Mouse (Mus musculus) MEL (cell line): ENCODE measurements at regions not wholly inside any gene's neighbourhood (a gene's known extent, or its start where the extent isn't known, plus 50 kb on each side); places are given as distances from the start of the nearest gene placed in this dataset.

Source experiments
- EP300 ChIP-seq, 2 experiments: IDR thresholded peaks; 2 replicates each; pipeline ENCODE4 v1.6.1; 2011; ENCODE audit warnings: improper control_type of control experiment in 2 of 2, low read length in 2 of 2, low read depth in 1 of 2, mild to moderate bottlenecking in 1 of 2
- JUND ChIP-seq: IDR thresholded peaks from 2 replicates; pipeline ENCODE4 v1.6.1; 2011; ENCODE audit warnings: low read depth, mild to moderate bottlenecking, improper control_type of control experiment, low read length
- POLR2A ChIP-seq, 2 experiments: IDR thresholded peaks; 2 replicates each; pipeline ENCODE4 v1.6.1; 2011 to 2012; ENCODE audit warnings: low read length in 2 of 2, mild to moderate bottlenecking in 2 of 2, control low read depth in 1 of 2, improper control_type of control experiment in 1 of 2, low read depth in 1 of 2, moderate library complexity in 1 of 2; ENCODE audit not compliant: control insufficient read depth in 1 of 2, insufficient read depth in 1 of 2, poor library complexity in 1 of 2
- RAD21 ChIP-seq: IDR thresholded peaks from 2 replicates; pipeline ENCODE4 v1.6.1; 2011; ENCODE audit warnings: mild to moderate bottlenecking, low read depth, low read length, improper control_type of control experiment
- RCOR1 ChIP-seq: IDR thresholded peaks from 2 replicates; pipeline ENCODE4 v1.6.1; 2012; ENCODE audit warnings: low read depth, mild to moderate bottlenecking, inconsistent platforms, low read length, improper control_type of control experiment
- ZC3H11A ChIP-seq: IDR thresholded peaks from 2 replicates; pipeline ENCODE4 v1.6.1; 2012; ENCODE audit warnings: low read depth, mild to moderate bottlenecking, inconsistent platforms, low read length, improper control_type of control experiment

DNA sequence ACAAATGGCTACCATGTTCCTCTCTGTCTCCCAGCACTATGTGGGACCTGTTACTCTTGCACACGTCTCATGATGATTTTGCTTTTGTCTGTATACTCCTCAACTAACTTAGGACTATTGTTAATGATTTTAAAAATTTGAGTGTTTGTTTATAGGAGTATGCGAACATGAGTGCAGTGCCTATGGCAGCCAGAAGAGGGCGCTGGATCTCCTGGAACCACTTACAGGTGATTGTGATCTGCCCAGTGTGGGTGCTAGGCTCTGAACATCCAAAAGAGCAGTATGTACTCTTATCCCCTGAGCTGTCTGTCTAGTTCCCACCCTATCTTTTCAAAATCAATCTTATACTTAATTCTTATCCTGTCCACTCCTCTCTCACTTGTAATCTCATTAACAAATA lies 56.2 kb upstream of the Pld5 start:
- no peak for TF ChIP-seq POLR2A (IDR thresholded peaks at IDR 0.05; ENCODE audit: control insufficient read depth in 1 of 2, insufficient read depth in 1 of 2, low read depth in 1 of 2, low read length in 2 of 2, poor library complexity in 1 of 2)
- TF ChIP-seq RAD21 = no peak
- no peak for TF ChIP-seq JUND
- no peak for TF ChIP-seq ZC3H11A
- TF ChIP-seq EP300 (IDR thresholded peaks at IDR 0.05; ENCODE audit: low read depth in 1 of 2, low read length in 2 of 2) = no peak
- TF ChIP-seq RCOR1 = no peak
